Mouse (Mus musculus): ENCODE measurements around the gene Tmem211. TPM values are rescaled to one million over a fixed set of nuclear protein-coding genes. Genes with fewer than 3 reads are reported as not detected.

The Tmem211 gene
- polyA plus RNA-seq (2015; fragmentation: Nextera tagmentation; extraction: Ambion mirVana), result not detected in 2 replicates

GRCm38 (mm10) chr5:113226632-113227102 lies at the start of gene Tmem211:
Tmem211 (plus strand) TSS chr5:113226909.

GRCm38 (mm10) chr5:113221147-113221865 lies 5.4 kb upstream of the Tmem211 start, which contains the start of gene 2900026A02Rik:
2900026A02Rik (minus strand) TSS chr5:113221236.

Other genes starting within 250 kb of the Tmem211 start
- 2.4 and 3.1 TPM in 2 replicates for gene Grk3, start 211.1 kb upstream of the Tmem211 start, polyA plus RNA-seq (2015; fragmentation: Nextera tagmentation; extraction: Ambion mirVana)
- not detected in 2 replicates for gene Crybb2, start 156.8 kb upstream of the Tmem211 start, polyA plus RNA-seq (2015; fragmentation: Nextera tagmentation; extraction: Ambion mirVana)
- 0.63 and 0.88 TPM in 2 replicates for gene Crybb3, start 145.3 kb upstream of the Tmem211 start, polyA plus RNA-seq (2015; fragmentation: Nextera tagmentation; extraction: Ambion mirVana)
- gene 2900026A02Rik, start 5.7 kb upstream of the Tmem211 start, polyA plus RNA-seq (2015; fragmentation: Nextera tagmentation; extraction: Ambion mirVana), result 16.3 and 18.3 TPM in 2 replicates
- gene Sgsm1, start 83.9 kb downstream of the Tmem211 start, polyA plus RNA-seq (2015; fragmentation: Nextera tagmentation; extraction: Ambion mirVana), result 0.39 and 0.50 TPM in 2 replicates
- not detected in 2 replicates for gene Aym1, start 130.4 kb downstream of the Tmem211 start, polyA plus RNA-seq (2015; fragmentation: Nextera tagmentation; extraction: Ambion mirVana)

Data from skeletal muscle tissue, postnatal 0 days (tissue).